Mouse (Mus musculus): ENCODE data around the gene Tbl2.

Tbl2 gene

DNA sequence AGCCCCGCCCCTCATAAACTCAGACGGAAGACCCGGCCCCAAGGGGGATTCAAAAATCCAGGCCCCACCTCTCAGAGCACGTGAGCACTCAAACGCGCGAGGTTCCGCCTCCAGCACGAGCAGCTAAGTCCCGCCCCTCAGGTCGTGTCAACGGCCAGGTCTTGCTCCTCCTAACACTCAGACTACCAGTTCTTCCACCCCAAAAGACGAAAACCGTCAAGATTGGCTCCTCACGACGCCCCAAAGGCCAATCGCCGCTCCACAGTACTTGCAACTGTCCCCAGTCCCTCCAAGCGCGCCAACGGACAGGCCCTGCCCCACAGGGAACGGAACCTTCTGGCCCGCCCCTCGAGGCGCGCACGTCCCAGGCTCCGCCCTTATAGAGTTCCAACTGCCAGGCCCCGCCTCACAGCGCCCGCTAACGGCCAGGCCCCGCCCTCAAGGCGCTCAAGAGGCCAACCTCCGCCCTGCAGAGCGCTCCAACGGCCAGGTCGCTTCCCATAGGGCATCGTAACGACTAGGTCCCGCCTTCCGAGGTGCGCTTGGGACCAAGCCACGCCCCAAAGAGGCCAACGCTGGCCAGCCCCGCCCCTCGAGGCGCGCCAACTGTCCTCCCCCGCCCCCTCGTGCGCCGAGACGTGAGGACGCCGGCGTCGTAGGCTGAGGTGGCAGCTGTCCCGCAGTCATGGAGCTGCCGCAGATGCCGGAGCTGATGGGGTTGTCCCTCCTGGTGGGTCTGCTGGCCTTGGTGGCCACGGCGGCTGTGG lies at the start of gene Tbl2:
TSS of gene Tbl2 (plus strand) at position 605 of the 767 bp plus-strand sequence.
- DNase-seq (ENCODE audit: low read depth, low spot score) = peak; percentile 99

DNA sequence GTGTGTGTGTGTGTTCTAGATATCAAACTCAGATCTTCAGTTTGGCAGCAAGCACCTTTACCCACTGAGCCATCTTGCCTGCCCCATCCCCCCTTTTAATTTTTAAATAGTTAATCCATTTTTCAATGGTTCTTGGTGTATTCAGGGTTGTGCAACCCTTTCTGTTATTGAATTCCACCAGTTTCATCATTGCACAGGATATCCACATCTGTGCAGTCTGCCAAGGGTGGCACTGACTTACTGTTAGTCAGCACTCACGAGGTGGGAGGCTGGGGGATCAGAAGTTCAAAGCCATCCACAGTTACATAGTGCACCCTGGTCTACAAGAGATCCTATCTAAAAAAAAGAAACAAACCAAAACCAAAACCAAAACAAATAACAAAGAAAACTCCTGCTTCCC lies 48.5 kb upstream of the Tbl2 start:
- DNase-seq (ENCODE audit: low read depth, low spot score) = no peak

DNA sequence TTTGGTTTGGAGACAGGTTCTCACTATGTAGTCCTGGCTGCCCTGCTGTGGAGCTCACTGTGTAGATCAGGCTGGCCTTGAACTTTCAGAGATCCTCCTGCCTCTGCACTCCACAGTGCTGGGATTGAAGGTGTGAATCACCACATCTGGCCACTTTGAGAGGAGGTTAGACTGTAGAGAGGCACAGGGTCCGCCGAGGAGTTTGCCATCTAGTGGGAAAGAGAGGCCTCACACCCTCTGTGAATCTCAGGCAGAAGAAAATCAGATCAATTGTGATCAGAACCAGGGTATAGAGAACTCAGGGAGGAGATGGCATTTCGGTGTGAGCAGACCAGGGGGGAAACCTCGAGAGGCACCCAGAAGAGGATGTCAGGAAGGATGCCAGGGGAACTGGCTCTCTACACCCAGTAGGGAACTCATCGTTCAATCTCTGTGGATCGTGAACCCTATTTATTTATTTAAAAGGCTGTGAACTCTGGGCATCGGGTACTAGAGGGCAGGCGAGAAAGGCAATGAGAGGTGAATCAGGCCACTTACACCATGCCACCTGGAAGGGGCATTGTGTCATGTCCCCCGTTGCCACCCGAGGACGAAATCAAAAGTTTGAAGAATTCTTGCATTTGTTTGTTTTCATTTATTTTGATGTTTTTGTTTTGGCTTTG lies 45.3 kb upstream of the Tbl2 start:
- DNase-seq (ENCODE audit: low read depth, low spot score) = no peak

DNA sequence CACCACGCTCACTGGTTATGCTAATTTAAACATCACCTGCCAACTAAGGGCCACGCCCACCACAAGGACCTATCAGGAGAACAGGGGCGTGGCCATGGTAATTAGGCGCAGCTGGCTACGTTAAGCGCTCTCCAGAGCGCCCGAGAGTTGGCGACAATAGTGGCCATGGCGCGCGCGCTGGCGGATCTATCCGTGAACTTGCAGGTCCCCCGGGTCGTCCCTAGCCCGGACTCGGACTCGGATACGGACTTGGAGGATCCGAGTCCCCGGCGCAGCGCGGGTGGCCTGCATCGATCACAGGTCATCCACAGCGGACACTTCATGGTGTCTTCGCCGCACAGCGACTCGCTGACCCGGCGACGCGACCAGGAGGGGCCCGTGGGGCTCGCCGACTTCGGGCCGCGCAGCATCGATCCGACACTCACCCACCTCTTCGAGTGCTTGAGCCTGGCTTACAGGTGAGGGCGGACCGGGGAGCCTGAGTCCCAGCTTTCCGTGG lies 42.6 kb upstream of the Tbl2 start:
- DNase-seq (ENCODE audit: low read depth, low spot score) = peak; percentile 85

DNA sequence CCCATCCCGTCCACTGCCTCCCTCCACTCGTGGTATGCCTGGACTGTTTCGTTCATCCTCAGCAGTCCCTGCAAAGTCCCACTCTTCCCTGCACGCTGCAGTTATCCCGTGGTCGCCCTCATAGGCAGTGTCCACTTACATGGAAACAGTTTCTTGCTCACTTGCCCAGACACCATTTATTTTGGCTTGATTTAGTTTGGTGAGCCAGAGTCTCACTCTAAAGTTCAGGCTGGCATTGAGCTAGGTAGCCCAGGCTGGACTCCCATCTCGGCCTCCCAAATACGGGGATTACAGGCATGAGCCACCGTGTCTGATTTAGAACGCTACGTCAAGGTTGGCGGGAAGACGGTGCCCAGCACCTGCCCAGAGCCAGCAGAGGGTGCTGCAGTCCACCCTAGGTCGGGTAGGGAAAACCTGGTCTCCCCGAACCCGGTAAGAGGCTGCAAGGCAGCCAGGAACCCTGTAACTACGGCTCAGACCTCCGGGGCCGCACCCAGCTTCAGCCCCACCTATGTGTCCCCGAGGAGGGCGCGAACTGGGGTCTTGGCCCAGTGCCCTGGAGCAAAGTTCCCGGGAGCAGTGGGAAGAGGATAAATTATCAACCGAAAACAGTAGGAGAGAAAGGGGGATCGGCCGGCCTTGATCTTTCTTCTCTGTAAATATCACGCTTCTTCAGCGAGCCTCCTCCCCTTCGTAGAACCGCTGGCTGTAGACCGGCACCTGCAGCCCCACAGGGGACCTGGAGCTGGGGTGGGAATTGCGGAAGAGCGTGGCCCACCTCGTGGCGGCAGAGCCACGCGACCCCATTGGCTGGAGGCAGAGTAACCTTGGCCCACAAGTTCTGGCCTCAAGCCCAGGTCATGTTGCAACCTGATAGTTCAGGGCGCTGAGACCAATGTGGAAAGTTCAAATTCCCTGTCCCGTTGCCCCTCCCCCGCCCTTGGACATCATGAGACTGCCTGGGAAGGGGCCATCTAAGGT lies 41.6 kb upstream of the Tbl2 start:
- peak; percentile 57 for DNase-seq (ENCODE audit: low read depth, low spot score)

DNA sequence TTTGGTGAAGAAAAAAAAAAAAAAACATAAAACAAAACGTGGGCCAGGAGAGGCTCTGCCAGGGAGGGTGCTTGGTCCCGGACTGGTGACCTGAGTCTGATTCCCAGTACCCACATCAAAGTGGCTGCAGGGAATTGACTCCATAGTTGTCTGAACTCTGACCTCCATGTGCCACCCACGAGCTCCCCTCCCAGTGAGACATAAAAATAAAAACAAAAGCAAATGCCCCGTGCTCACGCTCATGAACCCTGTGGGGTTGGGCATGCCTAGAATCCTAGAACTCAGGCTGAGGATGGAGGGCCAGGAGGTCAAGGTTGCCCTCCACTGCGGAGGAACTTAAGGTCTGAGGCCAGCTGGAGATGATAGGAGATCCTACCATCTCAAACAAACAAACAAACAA lies 40.4 kb upstream of the Tbl2 start:
- DNase-seq (ENCODE audit: low read depth, low spot score) = no peak

DNA sequence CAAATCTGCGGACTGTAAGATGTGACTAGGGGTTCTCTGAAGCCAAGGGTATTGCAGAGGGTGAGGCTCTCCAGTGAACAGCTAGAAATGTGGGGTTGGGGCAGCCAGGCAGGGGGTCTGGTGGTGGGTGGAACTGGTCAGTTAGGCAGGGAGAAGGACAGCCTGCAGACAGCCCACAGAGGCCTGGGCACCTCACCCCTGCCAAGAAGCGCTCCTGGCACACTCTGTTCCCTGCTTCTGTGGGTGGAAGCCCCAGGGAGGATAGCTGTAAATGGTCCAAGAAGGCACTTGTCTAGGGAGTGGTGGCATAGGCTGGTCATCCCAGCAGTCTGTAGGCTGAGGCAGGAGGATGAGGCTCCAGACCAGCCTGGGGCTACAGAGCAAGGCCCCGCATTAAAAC lies 40.0 kb upstream of the Tbl2 start:
- no peak for DNase-seq (ENCODE audit: low read depth, low spot score)

DNA sequence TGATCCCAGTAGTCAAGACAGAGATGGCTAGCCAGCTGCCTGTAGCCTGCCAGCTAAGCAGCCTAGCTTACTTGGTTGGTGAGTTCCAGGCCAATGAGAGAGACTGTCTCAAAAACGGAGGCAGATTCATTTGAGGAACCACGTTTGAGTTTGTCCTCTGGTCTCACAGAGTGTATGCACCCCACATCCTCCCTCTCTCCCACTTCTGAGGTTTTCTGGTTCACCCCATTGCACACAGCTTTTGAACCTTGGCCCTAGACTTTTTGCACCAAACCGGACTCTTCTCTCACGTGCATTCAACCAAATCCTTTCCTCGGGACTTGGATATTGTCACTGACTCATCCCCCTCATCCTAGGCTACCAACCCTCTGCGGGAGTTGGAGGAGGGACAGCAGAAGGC lies 39.5 kb upstream of the Tbl2 start:
- no peak for DNase-seq (ENCODE audit: low read depth, low spot score)

DNA sequence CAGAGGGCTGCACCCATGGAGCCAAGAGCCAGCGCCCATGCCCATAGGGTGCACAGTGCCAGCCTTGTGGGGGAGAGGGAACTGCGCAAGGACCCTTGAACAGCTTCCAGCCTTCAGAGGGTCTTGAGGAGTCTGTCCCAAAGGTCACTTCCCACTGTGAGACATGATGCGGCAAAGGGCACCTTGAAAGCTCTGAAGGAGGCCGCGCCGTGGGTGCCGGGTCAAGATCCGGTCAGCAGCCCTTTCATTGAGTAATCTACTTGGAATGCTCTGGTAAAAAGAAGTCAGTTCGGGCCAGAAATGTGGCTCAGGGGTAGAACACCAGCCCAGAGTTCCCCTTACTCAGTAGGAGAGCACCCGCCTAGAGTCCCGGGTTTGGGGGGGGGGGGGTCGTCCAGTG lies 35.7 kb upstream of the Tbl2 start:
- DNase-seq (ENCODE audit: low read depth, low spot score) = no peak

DNA sequence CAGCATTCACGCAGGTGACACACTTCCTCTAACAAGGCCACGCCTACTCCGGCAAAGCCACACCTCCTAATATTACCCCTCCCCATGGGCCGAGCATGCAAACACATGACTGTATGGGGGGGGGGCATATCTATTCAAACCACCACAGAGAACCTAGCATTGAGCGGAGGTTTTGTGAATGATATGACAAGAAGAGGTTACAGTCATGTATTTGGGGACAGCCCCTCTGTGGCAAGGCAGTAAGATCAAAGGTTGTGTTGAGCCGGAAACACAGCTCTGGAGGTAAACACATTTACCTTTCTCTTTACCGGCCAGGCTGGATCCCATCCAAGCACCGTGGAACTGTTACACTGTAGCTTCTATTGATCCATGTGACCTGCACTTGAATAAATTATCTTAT lies 34.2 kb upstream of the Tbl2 start:
- DNase-seq (ENCODE audit: low read depth, low spot score) = no peak

DNA sequence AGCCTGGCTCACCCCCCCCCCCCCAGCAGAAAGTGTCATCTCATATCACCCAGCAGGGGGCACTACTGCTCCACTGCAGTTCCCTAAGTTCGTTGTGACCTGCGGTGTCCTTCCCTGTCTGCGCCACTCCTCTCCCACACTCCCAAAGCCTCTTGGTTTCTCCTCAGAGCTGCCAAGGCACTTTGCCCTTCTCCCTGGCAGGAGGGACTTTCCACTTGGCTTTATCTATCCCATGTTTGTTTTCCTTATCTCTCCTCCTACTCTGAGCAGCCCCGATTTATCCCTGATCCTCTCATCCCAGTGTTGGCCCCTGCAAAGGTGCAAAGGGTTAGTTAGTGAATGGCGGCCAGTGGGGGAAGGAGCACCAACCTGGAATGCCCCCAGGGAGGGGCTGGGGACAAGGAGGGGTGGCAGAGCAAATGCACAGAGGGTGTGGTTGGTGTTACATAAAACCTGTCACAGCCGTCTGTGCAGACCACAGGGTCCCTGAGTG lies 30.8 kb upstream of the Tbl2 start:
- peak; percentile 63 for DNase-seq (ENCODE audit: low read depth, low spot score)

DNA sequence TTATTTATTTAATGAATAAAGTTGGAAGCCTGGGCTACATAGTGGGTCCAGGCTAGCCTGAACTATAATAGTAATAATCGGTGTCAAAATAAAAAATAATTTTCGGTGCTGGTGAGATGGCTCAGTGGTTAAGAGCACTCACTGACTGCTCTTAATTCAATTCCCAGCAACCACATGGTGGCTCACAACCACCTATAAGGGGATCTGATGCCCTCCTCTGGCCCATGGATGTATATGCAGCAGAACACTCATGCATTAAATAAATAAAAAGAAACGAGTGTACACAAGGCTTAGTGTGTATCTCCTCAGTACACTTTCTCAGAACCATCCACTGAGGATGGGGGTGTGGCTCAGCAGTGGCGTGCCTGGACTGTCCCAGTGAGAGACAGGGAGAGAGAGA lies 28.7 kb upstream of the Tbl2 start:
- DNase-seq (ENCODE audit: low read depth, low spot score) = no peak

DNA sequence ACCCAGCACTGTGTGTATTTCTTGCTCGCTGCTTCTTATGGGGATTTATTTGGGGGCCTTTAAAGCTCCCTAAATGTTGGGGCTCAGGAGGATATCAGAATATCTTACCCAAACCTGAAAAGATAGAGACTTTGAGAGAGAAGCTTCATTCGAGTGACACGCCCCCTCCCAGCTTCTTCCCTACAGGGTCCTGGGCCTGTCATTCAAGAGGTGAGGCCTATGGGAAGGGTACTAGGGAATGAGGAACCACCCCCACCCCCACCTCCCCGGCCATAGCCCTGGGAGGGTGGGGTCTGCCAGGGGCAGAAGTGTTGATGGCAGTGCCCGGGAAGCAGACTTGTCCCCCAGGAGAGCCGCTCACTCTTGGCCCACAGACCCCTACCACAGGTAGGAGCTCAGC lies 23.3 kb upstream of the Tbl2 start:
- DNase-seq (ENCODE audit: low read depth, low spot score) = no peak

DNA sequence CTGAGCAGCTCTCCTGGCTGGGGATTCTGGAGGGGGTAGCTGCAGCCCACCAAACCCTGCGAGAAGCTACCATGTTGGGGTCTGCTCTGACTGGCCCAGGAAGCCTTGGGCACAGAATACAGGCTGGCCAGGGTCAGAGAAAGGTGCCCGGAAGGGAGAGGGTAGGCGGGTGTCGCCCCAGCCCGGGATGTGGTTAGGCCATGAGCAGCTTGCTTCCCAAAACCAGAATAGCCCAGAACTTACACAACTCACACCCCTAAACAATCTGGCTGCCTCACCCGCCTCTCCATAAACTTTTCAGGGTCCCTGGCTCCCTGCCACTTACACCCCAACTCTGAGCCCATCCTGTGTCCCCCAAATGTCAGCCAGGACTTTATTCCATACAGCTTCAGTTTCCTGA lies 21.8 kb upstream of the Tbl2 start:
- DNase-seq (ENCODE audit: low read depth, low spot score) = no peak

DNA sequence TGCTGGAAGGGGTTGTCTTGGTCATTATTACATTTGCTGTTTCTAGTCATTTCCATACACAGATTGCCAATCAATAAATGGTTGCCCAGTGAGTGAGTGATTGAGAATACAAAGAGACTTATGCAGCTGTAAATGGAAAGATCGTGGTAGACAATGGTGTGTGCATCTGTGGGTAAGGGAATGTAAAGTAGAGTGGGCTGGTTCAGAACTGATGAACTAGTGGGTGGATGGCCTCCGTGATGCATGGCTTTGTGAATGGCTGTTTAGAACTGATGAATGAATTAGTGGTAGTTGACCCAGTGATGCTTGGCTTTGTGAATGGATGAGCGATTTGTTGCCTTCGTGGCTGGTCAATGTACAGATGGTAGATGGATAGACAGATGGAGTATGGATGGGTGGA lies 19.7 kb upstream of the Tbl2 start:
- no peak for DNase-seq (ENCODE audit: low read depth, low spot score)

DNA sequence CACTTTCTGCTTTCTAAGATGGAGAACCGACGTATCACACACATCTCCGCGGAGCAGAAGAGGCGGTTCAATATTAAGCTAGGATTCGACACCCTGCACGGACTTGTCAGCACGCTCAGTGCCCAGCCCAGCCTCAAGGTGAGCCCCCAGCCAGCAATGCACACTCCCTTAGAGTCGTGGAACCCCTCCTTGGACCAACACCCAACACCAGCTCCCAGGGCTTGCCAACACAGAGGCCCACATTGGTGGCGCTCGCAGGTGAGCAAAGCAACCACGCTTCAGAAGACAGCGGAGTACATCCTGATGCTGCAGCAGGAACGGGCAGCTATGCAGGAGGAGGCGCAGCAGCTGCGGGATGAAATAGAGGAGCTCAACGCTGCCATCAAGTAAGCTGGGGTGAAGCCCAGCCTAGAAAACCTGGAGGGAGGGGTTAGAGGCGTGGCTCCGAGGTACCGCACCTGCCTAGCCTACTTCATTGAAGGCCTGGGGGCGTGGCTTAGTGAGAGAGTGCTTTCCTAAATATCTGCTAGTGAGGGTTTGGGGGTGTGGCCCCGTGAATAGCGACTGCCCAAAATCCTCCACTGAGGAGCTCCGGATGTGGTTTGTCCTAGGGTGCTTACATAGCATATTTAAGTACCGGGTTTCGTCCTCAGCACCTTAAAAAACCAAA lies 15.6 kb upstream of the Tbl2 start:
- peak; percentile 25 for DNase-seq (ENCODE audit: low read depth, low spot score)

DNA sequence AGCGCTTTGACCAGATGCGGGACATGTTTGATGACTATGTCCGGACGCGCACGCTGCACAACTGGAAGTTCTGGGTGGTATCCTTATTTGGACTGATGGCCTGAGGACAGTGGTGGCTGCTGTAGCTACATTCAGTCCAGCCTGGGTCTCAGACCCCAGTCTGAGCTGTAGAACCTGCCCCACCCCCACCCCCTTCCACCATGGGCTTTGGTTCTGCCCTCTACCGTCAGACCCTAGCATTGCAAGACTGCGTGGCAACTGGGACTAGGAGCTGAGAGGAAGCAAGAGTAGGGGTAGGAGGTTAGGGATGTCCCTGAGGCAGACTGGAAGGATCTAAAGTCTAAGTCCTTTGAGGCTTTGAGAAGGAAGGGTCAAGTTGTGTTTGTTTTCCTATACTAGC lies 14.9 kb upstream of the Tbl2 start:
- peak; percentile 42 for DNase-seq (ENCODE audit: low read depth, low spot score)

DNA sequence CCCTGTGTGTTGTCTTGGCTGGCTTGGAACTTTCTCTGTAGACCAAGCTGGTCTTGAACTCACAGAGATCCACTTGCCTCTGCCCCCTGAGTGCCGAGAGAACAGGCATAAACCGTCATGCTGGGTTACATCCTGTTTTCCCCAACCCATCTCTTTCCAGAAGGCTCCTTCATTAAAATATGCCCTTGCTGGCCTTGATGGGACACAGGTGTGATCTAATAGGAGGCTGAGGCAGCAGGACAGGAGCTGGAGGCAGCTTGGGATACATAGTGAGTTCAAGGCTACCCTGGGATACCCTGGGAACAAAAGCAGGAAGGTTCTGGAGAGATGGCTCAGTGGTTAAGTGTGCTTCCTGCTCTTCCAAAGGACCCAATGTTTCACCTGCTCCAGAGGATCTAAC lies 9.6 kb upstream of the Tbl2 start:
- no peak for DNase-seq (ENCODE audit: low read depth, low spot score)

DNA sequence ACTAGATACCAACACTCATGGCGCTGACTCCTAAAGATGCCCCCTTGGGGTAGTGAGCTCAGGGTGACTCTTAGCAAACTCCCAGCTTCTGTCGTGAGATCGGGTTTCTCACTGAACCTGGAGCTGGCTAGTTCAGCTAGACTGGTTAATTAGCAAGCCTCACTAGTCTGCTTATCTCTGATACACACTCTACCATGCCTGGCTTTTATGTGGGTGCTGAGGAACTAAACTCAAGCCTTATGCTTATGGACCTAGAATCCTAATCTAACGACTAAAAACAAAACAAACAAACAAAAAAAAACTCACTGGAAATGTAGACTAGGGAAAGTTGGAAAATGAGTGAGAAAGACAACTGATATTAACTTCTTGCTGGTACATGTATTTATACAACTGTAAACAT lies 5.0 kb upstream of the Tbl2 start:
- DNase-seq (ENCODE audit: low read depth, low spot score) = no peak

DNA sequence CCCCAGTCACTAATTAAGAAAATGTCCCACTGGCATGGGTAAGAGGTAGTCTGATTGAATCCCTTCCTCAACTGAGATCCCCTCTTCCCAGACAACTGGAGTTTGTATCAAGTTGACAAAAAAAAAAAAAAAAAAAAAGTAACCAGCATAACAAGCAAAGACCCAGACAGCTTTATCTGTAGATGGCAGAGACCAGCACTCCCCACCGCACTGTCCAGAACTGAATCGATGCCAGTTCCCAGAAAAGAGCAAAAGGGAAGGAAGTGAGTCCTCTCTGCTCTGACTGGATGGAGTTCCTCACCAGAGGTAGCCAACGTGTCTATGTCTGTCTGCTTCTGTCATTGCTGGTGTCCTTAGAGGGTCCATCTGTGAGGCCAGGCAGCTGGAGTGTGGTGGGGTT lies 3.9 kb upstream of the Tbl2 start:
- no peak for DNase-seq (ENCODE audit: low read depth, low spot score)

DNA sequence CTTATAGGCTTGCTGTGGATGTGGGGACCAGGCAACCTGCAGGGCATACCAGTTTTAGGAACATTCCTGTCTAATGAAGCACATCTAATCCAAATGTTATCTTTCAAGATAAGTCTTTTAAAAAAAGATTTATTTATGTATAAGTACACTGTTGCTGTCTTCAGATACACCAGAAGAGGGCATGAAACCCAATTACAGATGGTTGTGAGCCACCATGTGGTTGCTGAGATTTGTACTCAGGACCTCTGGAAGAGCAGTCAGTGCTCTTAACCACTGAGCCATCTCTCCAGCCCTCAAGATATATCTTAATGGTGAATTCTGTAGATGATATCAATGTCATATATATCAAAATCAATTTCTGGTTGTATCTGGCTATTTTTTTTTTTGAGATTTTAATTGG lies 3.5 kb upstream of the Tbl2 start:
- DNase-seq (ENCODE audit: low read depth, low spot score) = no peak

DNA sequence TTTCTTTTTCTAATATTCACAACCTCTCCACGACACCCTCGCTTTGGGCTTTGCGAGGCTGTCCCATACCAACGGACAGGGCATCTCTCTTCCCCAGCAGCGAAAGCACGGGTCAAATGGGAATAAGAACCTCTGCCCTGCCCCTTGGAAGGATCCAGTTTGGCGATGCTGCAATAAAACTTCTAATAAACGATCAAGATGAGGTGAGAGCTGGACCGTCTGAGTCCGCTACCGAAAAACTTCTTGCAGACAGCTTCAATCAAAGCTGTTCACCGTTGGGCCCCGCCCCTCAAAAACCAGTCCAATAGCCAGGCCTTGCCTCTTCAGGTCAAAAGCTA lies 773 bp upstream of the Tbl2 start:
- DNase-seq (ENCODE audit: low read depth, low spot score) = no peak

Data from forelimb bud, embryonic 11.5 days (tissue).